In genomic region chr11:61349337-61349736, GRCm38 (mm10) we compare ENCODE assay signal across 8 mouse cellular contexts. TPM values are rescaled to one million over a fixed set of nuclear protein-coding genes. Genes with fewer than 3 reads are reported as not detected.
DNase-seq lines count a peak whose midpoint lies in the region; TF ChIP-seq lines count a peak whose summit lies in the region.
"Had no signal": no experiment of that assay in that cellular context is flagged by ENCODE, and none has a peak within 500 bp of the region (broad histone marks: within the 10 kb centered on the region; RNA-seq: fewer than 3 reads in every experiment).

No protein-coding gene starts in this region.

- H3K36me3 ChIP-seq in E14TG2a.4 (ENCODE audit: insufficient read depth, low read length): peaks cover 24% of the 10 kb centered on the region
- no peaks in the 10 kb centered on the region for H3K36me3 ChIP-seq in megakaryocyte, embryonic 14.5 days (replicated peaks; ENCODE audit: low read length)
- H3K36me3 ChIP-seq: liver, embryonic 15.5 days had no signal

- TF ChIP-seq POLR2A in cortical plate, adult 2 months (IDR thresholded peaks at IDR 0.05; ENCODE audit: extremely low read depth, insufficient read depth, low read length): no peak

- H3K4me3 ChIP-seq in E14TG2a.4 (replicated peaks; ENCODE audit: low read length): no peak overlapping the region
- no peak overlapping the region for H3K4me3 ChIP-seq in cortical plate, adult 2 months (ENCODE audit: insufficient read depth, low read length)
- H3K4me3 ChIP-seq in megakaryocyte, embryonic 14.5 days (replicated peaks): peak overlapping the region; percentile 67
- H3K4me3 ChIP-seq: liver, embryonic 15.5 days had no signal

- peaks cover 8% of the 10 kb centered on the region for H3K4me1 ChIP-seq in E14TG2a.4 (replicated peaks; ENCODE audit: low read depth, low read length)
- no peaks in the 10 kb centered on the region for H3K4me1 ChIP-seq in cortical plate, adult 2 months (ENCODE audit: control insufficient read depth, insufficient read depth, low read length)
- peaks cover 9% of the 10 kb centered on the region; the same call in 1 of the 2 replicates for H3K4me1 ChIP-seq in megakaryocyte, embryonic 14.5 days

- intact Hi-C loops in heart, postnatal 36 days (cut with DNase I): loop anchor here (2.0 to 5.0 kb wide), 4 partner anchors 39 to 368 kb away; partner anchors contain the start of gene B9d1

- H3K27me3 ChIP-seq in E14TG2a.4 (ENCODE audit: insufficient read depth, low read length): peaks cover 5% of the 10 kb centered on the region
- H3K27me3 ChIP-seq in megakaryocyte, embryonic 14.5 days (replicated peaks): peaks cover 69% of the 10 kb centered on the region

- TF ChIP-seq CTCF in E14TG2a.4 (conservative IDR thresholded peaks at IDR 0.05; ENCODE audit: low read length): peak; percentile 76
- peak; percentile 70 for TF ChIP-seq CTCF in cortical plate, adult 2 months (IDR thresholded peaks at IDR 0.05; ENCODE audit: extremely low read depth, insufficient read depth, low read length)

- no peak overlapping the region for H3K27ac ChIP-seq in cortical plate, adult 2 months (ENCODE audit: insufficient read depth, low read length)
- H3K27ac ChIP-seq: liver, embryonic 15.5 days had no signal

- DNase-seq in WW6 (ENCODE audit: low read depth, low spot score): peak; percentile 73
- peak; percentile 61 to 68 for DNase-seq in heart, postnatal 36 days
- peak; percentile 36 to 44 for DNase-seq in layer of hippocampus, postnatal 14 days (ENCODE audit: low spot score in 2 of 2)
- DNase-seq in spleen, postnatal 14 days (ENCODE audit: low spot score in 2 of 2): peak; percentile 37 to 56

- no peaks in the 10 kb centered on the region for H3K9me3 ChIP-seq in E14TG2a.4 (ENCODE audit: low read length)
- H3K9me3 ChIP-seq in megakaryocyte, embryonic 14.5 days: no peaks in the 10 kb centered on the region
- H3K9me3 ChIP-seq: liver, embryonic 15.5 days had no signal

RNA-seq across cellular contexts. Expression of gene Slc47a2, which starts 6.7 kb away (rescaled TPM):
- polyA plus RNA-seq in cortical plate, adult 2 months (2012; rRNA removed): 0.06 and 0.23 TPM in 2 replicates
- total RNA-seq in heart, postnatal 36 days (2021): not detected
- under 1 TPM in 1 of 2 experiments, not detected in 1; 0.17 TPM for total RNA-seq in layer of hippocampus, postnatal 14 days (2021)
- polyA plus RNA-seq in megakaryocyte, embryonic 14.5 days (2012; ENCODE audit: insufficient read depth, low replicate concordance): not detected in 2 replicates

RNA-seq across cellular contexts. Expression of gene Slc47a1, which starts 28.8 kb away (rescaled TPM):
- polyA plus RNA-seq in cortical plate, adult 2 months (2012; rRNA removed): 3.8 and 6.4 TPM in 2 replicates
- total RNA-seq in heart, postnatal 36 days (2021): 10 to 100 TPM; 28.5 to 30.5 TPM
- under 1 TPM; 0.83 to 0.93 TPM for total RNA-seq in layer of hippocampus, postnatal 14 days (2021)
- polyA plus RNA-seq in megakaryocyte, embryonic 14.5 days (2012; ENCODE audit: insufficient read depth, low replicate concordance): not detected in 2 replicates

Comparison
In these comparisons a context has a peak if more than half of its experiments do, and no peak if none do; other contexts are left out.
1. RNA of gene Slc47a1, which starts 28.8 kb away (total RNA-seq): 28.5 to 30.5 TPM in heart, postnatal 36 days; 0.83 to 0.93 TPM in layer of hippocampus, postnatal 14 days; every median in the first group is over 10 times any median in the second.
2. Peak in every context shown above with its lines, with median percentiles within 50 percentile points of each other: DNase-seq.